Mouse (Mus musculus): Measurements from ENCODE around the gene Col4a3bp. TPM values are rescaled to one million over a fixed set of nuclear protein-coding genes. Genes with fewer than 3 reads are reported as not detected.

Col4a3bp gene
- total and polyA plus RNA-seq, 3 experiments: 7.0 to 14.8 (median 11.9) TPM

GRCm38 (mm10) chr13:96656673-96657072 lies 114.3 kb downstream of the Col4a3bp start:
- Histone ChIP-seq H3K27ac (ENCODE audit: insufficient read depth, low read depth) (no peak overlapping the region), H3K9ac (ENCODE audit: insufficient read depth, low read depth) (no peak overlapping the region), H3K79me2 (replicated peaks; ENCODE audit: control insufficient read depth, extremely low read depth, insufficient read depth, poor library complexity, severe bottlenecking) (peaks cover 12% of the 10 kb centered on the region; the same call in 1 of the 2 replicates), H3K4me3 (replicated peaks in 1 of 3; ENCODE audit: low read depth in 2 of 3, low read length in 2 of 3, poor library complexity in 1 of 3) (no peak overlapping the region), H3K9me3 (replicated peaks; ENCODE audit: low read length) (no peaks in the 10 kb centered on the region), H3K4me1 (ENCODE audit: control insufficient read depth in 1 of 2, insufficient read depth in 2 of 2) (no peaks in the 10 kb centered on the region), H3K27me3 (replicated peaks) (no peaks in the 10 kb centered on the region), H3K4me2 (ENCODE audit: insufficient read depth, low read depth, poor library complexity, severe bottlenecking) (no peak overlapping the region), H3K36me3 (replicated peaks in 1 of 2; ENCODE audit: control insufficient read depth in 1 of 2, insufficient read depth in 1 of 2, low read length in 1 of 2) (peaks cover 81 to 94% of the 10 kb centered on the region in 2 experiments)
- in situ Hi-C loops (cut with MboI; ENCODE audit: low pct_ligation_motif_present, low pct_unique_long_range_greater_than_20kb, low sequenced_read_pairs): no loop called here
- no peak for DNase-seq (ENCODE audit: extremely low read depth)
- dilution Hi-C loops (cut with MboI; ENCODE audit: extremely low pct_ligation_motif_present, extremely low pct_unique_long_range_greater_than_20kb, low sequenced_read_pairs): no loop called here
- TF ChIP-seq MAZ (IDR thresholded peaks at IDR 0.05; ENCODE audit: low read depth, low read length) (no peak), USF1 (IDR thresholded peaks at IDR 0.05; ENCODE audit: low read depth, low read length) (no peak), ZMIZ1 (IDR thresholded peaks at IDR 0.05; ENCODE audit: low read depth, low read length) (no peak), ZNF384 (IDR thresholded peaks at IDR 0.05; ENCODE audit: low read depth, low read length) (no peak), ETS1 (conservative IDR thresholded peaks at IDR 0.05; ENCODE audit: low read depth, low read length) (no peak), JUND (conservative IDR thresholded peaks at IDR 0.05; ENCODE audit: low read depth, low read length) (no peak), NELFE (IDR thresholded peaks at IDR 0.05; ENCODE audit: low read depth, low read length) (no peak), CTCF (conservative IDR thresholded peaks at IDR 0.05 in 1 of 2, IDR thresholded peaks at IDR 0.05 in 1 of 2; ENCODE audit: low read depth in 2 of 2, low read length in 2 of 2) (no peak), KAT2A (IDR thresholded peaks at IDR 0.05; ENCODE audit: insufficient replicate concordance, low read length) (no peak), PAX5 (IDR thresholded peaks at IDR 0.05; ENCODE audit: low read length) (no peak), MEF2A (IDR thresholded peaks at IDR 0.05; ENCODE audit: borderline replicate concordance, low read depth, low read length) (no peak), NRF1 (IDR thresholded peaks at IDR 0.05; ENCODE audit: low read depth, low read length) (no peak), SIN3A (IDR thresholded peaks at IDR 0.05; ENCODE audit: low read length) (no peak), ZKSCAN1 (IDR thresholded peaks at IDR 0.05; ENCODE audit: borderline replicate concordance, low read depth, low read length) (no peak), UBTF (IDR thresholded peaks at IDR 0.05; ENCODE audit: low read depth, low read length) (no peak)

GRCm38 (mm10) chr13:96658936-96659335 lies 116.5 kb downstream of the Col4a3bp start:
- Histone ChIP-seq H3K27me3 (replicated peaks) (no peaks in the 10 kb centered on the region), H3K27ac (ENCODE audit: insufficient read depth, low read depth) (no peak overlapping the region), H3K79me2 (replicated peaks; ENCODE audit: control insufficient read depth, extremely low read depth, insufficient read depth, poor library complexity, severe bottlenecking) (peaks cover 12% of the 10 kb centered on the region; the same call in 1 of the 2 replicates), H3K36me3 (replicated peaks in 1 of 2; ENCODE audit: control insufficient read depth in 1 of 2, insufficient read depth in 1 of 2, low read length in 1 of 2) (peaks cover 82 to 95% of the 10 kb centered on the region in 2 experiments), H3K4me3 (replicated peaks in 1 of 3; ENCODE audit: low read depth in 2 of 3, low read length in 2 of 3, poor library complexity in 1 of 3) (no peak overlapping the region), H3K9me3 (replicated peaks; ENCODE audit: low read length) (no peaks in the 10 kb centered on the region), H3K9ac (ENCODE audit: insufficient read depth, low read depth) (no peak overlapping the region), H3K4me1 (ENCODE audit: control insufficient read depth in 1 of 2, insufficient read depth in 2 of 2) (peaks cover 0 to 13% of the 10 kb centered on the region in 2 experiments; a peak in 1 of 4 replicates), H3K4me2 (ENCODE audit: insufficient read depth, low read depth, poor library complexity, severe bottlenecking) (no peak overlapping the region)
- no peak for DNase-seq (ENCODE audit: extremely low read depth)
- no peak for TF ChIP-seq MAFK (IDR thresholded peaks at IDR 0.05; ENCODE audit: insufficient replicate concordance, low read length)
- no peak for TF ChIP-seq RAD21 (IDR thresholded peaks at IDR 0.05; ENCODE audit: low read depth, low read length)
- TF ChIP-seq CHD2 (IDR thresholded peaks at IDR 0.05; ENCODE audit: low read length): no peak
- no peak for TF ChIP-seq TBP (conservative IDR thresholded peaks at IDR 0.05; ENCODE audit: low read depth, low read length)
- no peak for TF ChIP-seq JUND (conservative IDR thresholded peaks at IDR 0.05; ENCODE audit: low read depth, low read length)
- TF ChIP-seq ZC3H11A (IDR thresholded peaks at IDR 0.05; ENCODE audit: low read depth, low read length): no peak
- in situ Hi-C loops (cut with MboI; ENCODE audit: low pct_ligation_motif_present, low pct_unique_long_range_greater_than_20kb, low sequenced_read_pairs) (no loop called here), dilution Hi-C loops (cut with MboI; ENCODE audit: extremely low pct_ligation_motif_present, extremely low pct_unique_long_range_greater_than_20kb, low sequenced_read_pairs) (no loop called here)

Measured in CH12.LX (cell line).